Mouse (Mus musculus) G1E (cell line): ENCODE data around the gene Gemin2.

Experiments
- CTCF ChIP-seq: IDR thresholded peaks from 2 replicates; pipeline ENCODE4 v1.5.1; 2012; ENCODE audit warnings: low read depth, low read length, inconsistent platforms, mixed read lengths
- GATA1 ChIP-seq: IDR thresholded peaks from 2 replicates; pipeline ENCODE4 v1.6.1; 2012; ENCODE audit warnings: borderline replicate concordance, low read length, inconsistent platforms, mixed read lengths
- GATA2 ChIP-seq: IDR thresholded peaks from 2 replicates; pipeline ENCODE4 v1.6.1; 2012; ENCODE audit warnings: low read depth, low read length, inconsistent platforms, borderline replicate concordance

GRCm38 (mm10) chr12:59021306-59021705, 8.1 kb downstream of the Gemin2 start:
- TF ChIP-seq CTCF (no peak), GATA1 (no peak), GATA2 (no peak)
